ENCODE assay signal across 20 mouse cellular contexts in genomic region chr10:76844901-76845300, GRCm38 (mm10).
DNase-seq lines count a peak whose midpoint lies in the region; ATAC-seq lines count a peak whose summit lies in the region.
"Had no signal": no experiment of that assay in that cellular context is flagged by ENCODE, and none has a peak within 500 bp of the region (broad histone marks: within the 10 kb centered on the region; RNA-seq: fewer than 3 reads in every experiment).

No protein-coding gene starts in this region.

- no peaks in the 10 kb centered on the region for H3K36me3 ChIP-seq in heart, embryonic 12.5 days
- H3K36me3 ChIP-seq in midbrain, embryonic 13.5 days = no peaks in the 10 kb centered on the region; the same call in 1 of the 2 replicates
- H3K36me3 ChIP-seq: forebrain, embryonic 15.5 days; hindbrain, embryonic 12.5 days had no signal

- ATAC-seq in heart, embryonic 12.5 days (ENCODE audit: insufficient number of reproducible peaks, low FRiP score) = no peak
- ATAC-seq in midbrain, embryonic 13.5 days = no peak
- ATAC-seq: forebrain, embryonic 15.5 days; hindbrain, embryonic 16.5 days; inflammation-experienced regulatory T-cells, adult 6 months had no signal

- no peak overlapping the region for H3K4me2 ChIP-seq in heart, embryonic 12.5 days
- H3K4me2 ChIP-seq in midbrain, embryonic 13.5 days (replicated peaks) = no peak overlapping the region
- H3K4me2 ChIP-seq: forebrain, embryonic 15.5 days; hindbrain, embryonic 12.5 days had no signal

- H3K27me3 ChIP-seq in heart, embryonic 12.5 days (replicated peaks) = no peaks in the 10 kb centered on the region
- H3K27me3 ChIP-seq in midbrain, embryonic 13.5 days = no peaks in the 10 kb centered on the region
- H3K27me3 ChIP-seq: forebrain, embryonic 15.5 days; hindbrain, embryonic 12.5 days had no signal

- H3K4me3 ChIP-seq in heart, embryonic 12.5 days = no peak overlapping the region
- no peak overlapping the region for H3K4me3 ChIP-seq in midbrain, embryonic 13.5 days (replicated peaks)
- H3K4me3 ChIP-seq: forebrain, embryonic 15.5 days; heart, adult 2 months; hindbrain, embryonic 12.5 days had no signal

- H3K27ac ChIP-seq in heart, embryonic 12.5 days (ENCODE audit: poor library complexity, severe bottlenecking) = no peak overlapping the region
- H3K27ac ChIP-seq in midbrain, embryonic 13.5 days = no peak overlapping the region
- H3K27ac ChIP-seq: forebrain, embryonic 15.5 days; heart, adult 2 months; hindbrain, embryonic 12.5 days had no signal

- WGBS in heart, embryonic 12.5 days = 59% methylated on average over 4 of the region's 4 CpGs
- 85% methylated on average over 4 of the region's 4 CpGs for WGBS in midbrain, embryonic 13.5 days

- no peak overlapping the region for H3K9ac ChIP-seq in heart, embryonic 12.5 days
- no peak overlapping the region for H3K9ac ChIP-seq in midbrain, embryonic 13.5 days (replicated peaks)
- H3K9ac ChIP-seq: forebrain, embryonic 15.5 days; hindbrain, embryonic 12.5 days had no signal

- peak; percentile 57 for DNase-seq in heart, adult 11 months
- DNase-seq in kidney, postnatal 14 days = peak; percentile 10
- no peak for DNase-seq in kidney, adult 11 months
- DNase-seq in 3T3-L1 (ENCODE audit: low read depth, low spot score) (peak; percentile 52), NIH3T3 (ENCODE audit: low read depth) (peak; percentile 35)
- DNase-seq in frontal cortex, adult 2 months (ENCODE audit: extremely low spot score in 1 of 2, low spot score in 1 of 2) = no peak
- DNase-seq: adrenal gland, postnatal 14 days; cerebellum, adult 11-12 months; cerebellum, adult 9-10 months; cerebellum, postnatal 36 days; gastrocnemius, postnatal 10 days; heart, adult 2 months; heart, postnatal 10 days; heart, postnatal 4 days had no signal

- no peaks in the 10 kb centered on the region for H3K9me3 ChIP-seq in heart, embryonic 12.5 days (replicated peaks)
- no peaks in the 10 kb centered on the region for H3K9me3 ChIP-seq in midbrain, embryonic 13.5 days
- H3K9me3 ChIP-seq: forebrain, embryonic 15.5 days; hindbrain, embryonic 12.5 days had no signal

- H3K4me1 ChIP-seq in heart, embryonic 12.5 days (replicated peaks) = no peaks in the 10 kb centered on the region
- no peaks in the 10 kb centered on the region; the same call in 1 of the 2 replicates for H3K4me1 ChIP-seq in midbrain, embryonic 13.5 days (replicated peaks)
- H3K4me1 ChIP-seq: hindbrain, embryonic 12.5 days had no signal

Comparison
In these comparisons a context has a peak if more than half of its experiments do, and no peak if none do; other contexts are left out.
1. DNase-seq: peak in heart, adult 11 months (single experiment), kidney, postnatal 14 days (single experiment), 3T3-L1 (single experiment) and NIH3T3 (single experiment); none in kidney, adult 11 months (single experiment) and frontal cortex, adult 2 months (0 of 2).